Mouse (Mus musculus) C2C12 (cell line): ENCODE measurements around the gene Eps8.

ENCODE experiments used
- CEBPB ChIP-seq: IDR thresholded peaks from one replicate; pipeline ENCODE4 v1.6.1; 2011; ENCODE audit warnings: low read depth, mild to moderate bottlenecking, control low read depth, moderate library complexity
- CTCF ChIP-seq: IDR thresholded peaks from one replicate; pipeline ENCODE4 v1.5.1; 2011; ENCODE audit not compliant: control insufficient read depth, insufficient read depth, insufficient read length
- MAX ChIP-seq: IDR thresholded peaks from one replicate; pipeline ENCODE4 v1.6.1; 2011; ENCODE audit warnings: mild to moderate bottlenecking, control low read depth
- MYOD1 ChIP-seq: IDR thresholded peaks from one replicate; pipeline ENCODE4 v1.6.1; 2011; ENCODE audit warnings: low read depth; ENCODE audit not compliant: control insufficient read depth, insufficient read length
- MYOG ChIP-seq: IDR thresholded peaks from one replicate; pipeline ENCODE4 v1.6.1; 2011; ENCODE audit not compliant: control insufficient read depth, insufficient read length; ENCODE audit errors: extremely low read depth
- USF1 ChIP-seq: IDR thresholded peaks from one replicate; pipeline ENCODE4 v1.6.1; 2011; ENCODE audit warnings: low read depth, mild to moderate bottlenecking, control low read depth, moderate library complexity

DNA sequence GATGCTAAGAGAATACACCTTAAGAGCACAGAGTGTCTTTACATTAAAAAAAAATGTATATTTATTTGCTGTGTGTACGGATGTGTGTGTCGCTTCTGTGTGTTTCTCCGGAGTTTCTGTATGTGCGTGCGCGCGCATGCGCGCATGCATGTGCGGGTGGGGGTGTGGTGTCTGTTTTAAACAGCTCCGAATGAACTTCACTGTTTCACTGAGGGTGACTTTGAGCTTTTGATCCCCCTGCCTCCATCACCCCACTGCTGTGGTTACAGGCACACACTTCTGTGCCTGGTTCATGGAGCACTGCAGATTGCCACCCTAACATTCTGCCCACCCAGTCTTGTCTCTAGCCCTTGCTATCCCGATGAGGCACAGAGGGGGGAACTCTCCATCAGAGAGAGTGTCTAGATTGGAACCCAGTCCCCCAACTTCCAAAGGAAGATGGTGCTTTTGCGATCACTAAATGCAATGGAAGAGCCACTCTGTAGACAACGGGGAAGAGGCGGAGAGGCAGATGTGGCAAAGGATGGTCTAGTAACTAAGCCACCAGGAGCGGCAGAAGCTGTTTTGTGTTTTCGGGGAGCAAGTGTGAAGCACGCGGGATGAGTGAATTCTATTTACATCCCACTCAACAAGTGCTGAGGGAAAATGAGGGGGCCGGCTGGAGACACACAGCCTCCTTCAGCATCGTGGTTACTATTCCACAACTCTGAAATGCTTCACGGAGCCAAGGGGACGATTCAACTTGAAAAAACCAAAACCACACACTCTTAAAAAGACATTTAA lies 7.1 kb upstream of the Eps8 start:
- no peak for TF ChIP-seq USF1
- no peak for TF ChIP-seq CTCF
- TF ChIP-seq MYOG, result no peak
- TF ChIP-seq MAX, result no peak
- no peak for TF ChIP-seq MYOD1
- no peak for TF ChIP-seq CEBPB
